Mouse (Mus musculus) layer of hippocampus, adult 2 months (tissue): ENCODE data around the gene Dppa2. TPM values are rescaled to one million over a fixed set of nuclear protein-coding genes. Genes with fewer than 3 reads are reported as not detected.
A peak's percentile ranks its signal among the peaks of the same experiment; 100 is the strongest.

Experiments
- DNase-seq, 2 experiments: peaks; one replicate each; pipeline ENCODE4 v3.0.0; 2022; ENCODE audit warnings: low spot score in 2 of 2
- H3K27ac ChIP-seq: fragments of 200-600 bp; 2 replicates; pipeline ENCODE4 v1.8.1; 2022
- H3K4me3 ChIP-seq: fragments of 200-600 bp; 2 replicates; pipeline ENCODE4 v1.8.1; 2022; ENCODE audit warnings: mild to moderate bottlenecking
- CTCF ChIP-seq: fragments of 200-600 bp; conservative IDR thresholded peaks from 2 replicates; pipeline ENCODE4 v1.8.1; 2022; ENCODE audit warnings: antibody characterized with exemption, mild to moderate bottlenecking, moderate library complexity
- total RNA-seq, 2 experiments: library from RNA; stranded (reverse); gene quantifications; 2 replicates each; pipeline ENCODE4 v1.2.3; 2021

Dppa2 gene
- total RNA-seq, 2 experiments from 2014 or later, result not detected

DNA sequence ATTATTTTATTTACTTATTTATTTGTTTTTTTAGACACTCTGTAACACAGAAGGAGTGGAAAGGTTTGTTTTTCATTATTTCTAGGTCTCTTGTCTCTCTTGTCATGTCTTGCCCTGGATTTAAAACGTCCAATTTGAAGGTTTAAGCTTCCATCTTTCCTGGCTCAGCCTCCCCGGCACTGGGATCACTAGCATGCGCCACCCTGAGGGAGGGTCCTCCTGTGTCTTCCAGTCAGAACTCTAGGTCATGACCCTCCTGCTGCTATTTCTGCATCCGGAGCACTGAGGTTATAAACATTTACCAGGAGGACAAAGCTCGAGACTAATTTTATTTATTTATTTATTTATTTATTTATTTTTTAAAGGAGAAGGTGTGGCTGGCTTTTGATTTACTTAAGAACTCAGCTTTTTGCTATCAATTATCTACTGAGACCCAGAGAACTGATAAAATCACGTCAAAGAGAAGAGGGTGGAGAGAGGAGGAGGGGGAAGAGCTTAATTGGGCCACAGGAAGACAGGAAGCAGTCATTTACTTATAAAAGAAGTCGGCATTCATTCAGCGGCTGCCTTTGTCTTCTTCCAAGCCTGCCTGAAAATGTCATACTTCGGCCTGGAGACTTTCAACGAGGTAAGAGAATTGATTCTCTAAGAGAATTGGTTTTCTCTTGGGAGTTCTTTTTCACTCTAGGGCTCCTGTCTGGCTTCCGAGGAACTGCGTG, 6.4 kb downstream of the Dppa2 start:
- Histone ChIP-seq H3K27ac (no peak overlapping the region), H3K4me3 (no peak overlapping the region)
- TF ChIP-seq CTCF, result no peak
- DNase-seq, result no peak

DNA sequence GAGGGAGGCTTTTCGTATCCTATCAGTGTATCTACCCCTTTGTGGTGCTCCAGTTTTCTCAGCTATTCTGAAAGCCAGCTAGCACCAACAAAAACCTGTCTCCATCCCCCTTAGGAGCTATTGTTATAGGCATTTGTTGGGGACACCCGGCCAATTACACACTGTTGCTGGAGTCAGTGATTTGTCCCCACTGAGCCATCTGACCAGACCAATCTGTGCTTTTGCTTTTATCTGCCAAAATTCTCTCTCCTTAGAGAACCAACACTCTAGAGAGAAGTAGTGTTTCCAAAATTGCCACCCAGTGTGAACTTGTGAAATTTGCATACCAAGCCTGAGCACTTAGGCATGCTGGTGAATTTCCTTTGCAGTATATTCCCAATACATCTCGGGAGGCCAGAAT, 11.6 kb downstream of the Dppa2 start:
- TF ChIP-seq CTCF, result no peak
- DNase-seq, result no peak

DNA sequence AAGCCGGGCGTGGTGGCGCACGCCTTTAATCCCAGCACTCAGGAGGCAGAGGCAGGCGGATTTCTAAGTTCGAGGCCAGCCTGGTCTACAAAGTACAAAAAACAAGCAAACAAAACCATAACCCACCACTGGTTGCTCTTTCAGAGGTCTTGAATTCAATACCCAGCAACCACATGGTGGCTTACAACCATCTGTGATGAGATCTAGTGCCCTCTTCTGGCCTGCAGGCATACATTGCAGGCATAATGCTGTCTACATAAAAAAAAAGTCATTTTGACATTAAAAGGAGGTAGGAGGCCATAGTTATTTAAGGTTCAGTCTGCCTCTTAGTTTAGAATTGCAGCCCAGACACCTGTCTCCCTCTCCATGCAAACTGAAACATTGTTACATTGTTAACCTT, 17.1 kb downstream of the Dppa2 start:
- DNase-seq, result no peak
- H3K27ac ChIP-seq, result no peak overlapping the region
- H3K4me3 ChIP-seq, result no peak overlapping the region
- TF ChIP-seq CTCF, result peak; percentile 36

More for the DNA sequence above, 11.6 kb downstream of the Dppa2 start:
- H3K27ac ChIP-seq, result no peak overlapping the region
- H3K4me3 ChIP-seq, result no peak overlapping the region

DNA sequence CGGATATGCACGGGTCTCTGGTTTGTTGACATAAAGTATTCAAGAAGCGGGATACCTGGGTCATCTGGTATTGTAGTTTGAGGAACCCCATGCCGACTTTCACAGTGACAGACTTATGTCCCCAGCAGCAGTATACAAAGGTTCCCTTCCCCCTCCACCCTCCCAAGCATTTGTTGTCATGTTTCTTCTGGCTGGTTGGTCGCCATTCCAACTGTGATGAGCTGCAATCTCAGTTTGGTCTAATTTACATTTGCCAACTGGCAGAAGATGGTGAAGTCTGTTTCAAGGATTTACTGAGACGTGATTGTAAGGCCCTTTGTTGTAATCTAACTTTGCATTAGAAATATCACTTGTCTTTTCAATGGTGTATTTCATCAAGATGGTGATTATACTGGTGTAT, 19.4 kb downstream of the Dppa2 start:
- no peak for DNase-seq
- no peak for TF ChIP-seq CTCF
- Histone ChIP-seq H3K27ac (no peak overlapping the region), H3K4me3 (no peak overlapping the region)

DNA sequence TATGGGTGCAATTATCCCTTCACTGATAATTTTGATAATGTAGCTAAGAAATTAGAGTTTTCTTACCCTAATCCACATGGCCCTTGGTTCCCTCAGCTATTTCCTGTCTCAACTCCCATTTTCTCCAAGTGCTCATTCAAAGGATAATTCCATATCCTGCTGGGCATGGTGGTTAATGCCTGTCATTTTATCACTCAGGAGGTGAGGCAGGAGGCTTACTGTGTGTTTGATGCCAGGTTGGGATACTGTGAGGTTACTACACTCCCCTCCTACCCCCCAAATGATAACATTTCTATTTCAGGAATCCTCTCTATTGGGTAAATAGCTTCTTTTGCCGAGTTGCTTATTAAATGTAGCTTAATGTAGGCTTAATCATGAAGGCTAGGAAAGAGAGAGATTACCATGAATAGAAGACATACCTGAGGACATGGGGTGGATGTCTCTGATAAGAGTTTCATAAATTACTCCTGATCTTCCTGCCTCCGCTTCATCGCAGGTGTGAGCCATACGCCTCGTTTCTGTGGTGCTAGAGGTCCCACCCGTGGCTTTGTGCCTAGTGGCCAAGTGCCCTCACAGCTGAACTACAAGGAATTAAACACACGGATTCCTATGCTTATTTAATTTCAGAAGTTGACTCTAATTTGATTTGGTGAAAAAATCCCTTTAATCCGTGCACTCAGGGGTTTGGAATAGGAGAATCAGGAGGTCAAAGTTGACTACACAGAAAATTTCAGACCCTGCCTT, 20.1 kb downstream of the Dppa2 start:
- no peak for DNase-seq
- no peak overlapping the region for H3K4me3 ChIP-seq
- TF ChIP-seq CTCF, result no peak

DNA sequence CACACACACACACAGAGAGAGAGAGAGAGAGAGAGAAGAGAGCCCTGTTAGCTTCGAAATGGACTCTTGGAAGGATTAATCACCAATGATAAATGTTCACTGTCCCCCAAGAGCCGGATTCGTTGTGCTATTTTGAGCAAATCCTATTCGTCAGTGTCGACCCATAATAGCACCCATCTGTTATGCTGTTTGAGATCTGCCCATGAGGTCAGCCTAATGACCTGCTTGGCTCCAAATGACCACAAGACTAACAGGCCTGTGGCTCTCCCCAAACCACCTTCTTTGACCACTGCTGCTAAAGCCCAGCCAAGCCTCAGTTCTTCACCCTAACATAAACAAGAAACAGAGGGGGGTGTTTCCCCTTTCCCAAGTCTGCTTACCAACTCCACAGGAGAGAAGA, 23.2 kb downstream of the Dppa2 start:
- DNase-seq, result no peak

More for the DNA sequence above, 20.1 kb downstream of the Dppa2 start:
- H3K27ac ChIP-seq, result no peak overlapping the region

DNA sequence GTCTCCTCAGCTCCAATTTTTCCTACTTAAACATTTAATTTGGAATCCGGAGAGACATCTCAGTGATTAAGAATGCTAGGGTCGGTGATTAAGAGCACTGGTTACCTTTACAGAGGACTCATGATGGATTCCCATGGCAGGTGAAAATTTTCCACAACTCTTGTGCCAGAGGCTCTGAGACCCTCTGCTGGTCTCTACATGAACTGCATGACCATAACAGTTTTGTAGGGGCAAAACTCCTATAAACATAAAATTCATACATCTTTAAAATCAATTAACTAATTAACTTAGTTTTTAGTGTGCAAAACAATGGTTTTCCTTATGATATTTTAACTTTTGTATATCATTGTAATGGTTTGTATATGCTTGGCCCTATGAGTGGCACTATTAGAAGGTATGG, 24.7 kb downstream of the Dppa2 start:
- Histone ChIP-seq H3K4me3 (no peak overlapping the region), H3K27ac (no peak overlapping the region)
- no peak for DNase-seq
- peak; percentile 55 for TF ChIP-seq CTCF

More for the DNA sequence above, 23.2 kb downstream of the Dppa2 start:
- H3K27ac ChIP-seq, result no peak overlapping the region
- TF ChIP-seq CTCF, result no peak
- no peak overlapping the region for H3K4me3 ChIP-seq

DNA sequence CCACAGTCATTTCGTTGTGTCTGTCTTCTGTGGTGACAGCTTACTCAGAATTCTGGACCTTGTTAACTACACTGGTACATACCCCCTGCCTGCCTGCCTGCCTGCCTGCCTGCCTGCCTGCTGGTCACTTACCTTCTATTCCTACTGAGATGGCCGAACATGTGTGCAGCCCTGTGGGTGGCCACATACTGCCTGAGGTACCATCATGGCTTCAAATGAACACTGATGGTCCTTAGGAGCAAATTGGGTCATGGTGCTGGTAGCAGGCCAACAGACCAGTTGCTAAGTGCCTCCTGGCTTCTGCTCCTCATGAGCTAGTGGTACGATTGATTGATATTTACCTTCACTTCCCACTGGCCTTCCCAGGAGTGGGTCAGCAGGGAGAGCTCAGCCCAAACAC, 28.1 kb downstream of the Dppa2 start:
- Histone ChIP-seq H3K4me3 (no peak overlapping the region), H3K27ac (no peak overlapping the region)
- DNase-seq, result no peak
- no peak for TF ChIP-seq CTCF

DNA sequence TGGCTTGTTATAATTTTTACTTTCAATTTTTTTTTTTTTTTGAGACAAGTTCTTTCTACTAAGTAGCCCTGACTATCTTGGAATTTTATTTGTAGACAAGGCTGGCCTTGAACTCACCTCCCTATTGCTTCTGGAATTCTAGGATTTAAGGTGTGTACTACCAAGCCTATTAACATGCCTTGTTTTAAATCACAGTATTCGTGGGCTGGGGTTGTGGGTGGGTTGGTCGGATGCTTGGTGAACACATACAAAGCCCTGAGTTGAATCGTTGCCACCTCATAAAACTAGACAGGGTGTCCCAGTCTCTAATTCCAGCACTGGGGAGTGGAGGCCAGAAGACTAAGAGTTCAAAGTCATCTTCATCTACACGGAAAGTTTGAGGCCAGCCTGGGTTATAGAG, 31.6 kb downstream of the Dppa2 start:
- TF ChIP-seq CTCF, result no peak
- no peak for DNase-seq
- Histone ChIP-seq H3K27ac (no peak overlapping the region), H3K4me3 (no peak overlapping the region)

DNA sequence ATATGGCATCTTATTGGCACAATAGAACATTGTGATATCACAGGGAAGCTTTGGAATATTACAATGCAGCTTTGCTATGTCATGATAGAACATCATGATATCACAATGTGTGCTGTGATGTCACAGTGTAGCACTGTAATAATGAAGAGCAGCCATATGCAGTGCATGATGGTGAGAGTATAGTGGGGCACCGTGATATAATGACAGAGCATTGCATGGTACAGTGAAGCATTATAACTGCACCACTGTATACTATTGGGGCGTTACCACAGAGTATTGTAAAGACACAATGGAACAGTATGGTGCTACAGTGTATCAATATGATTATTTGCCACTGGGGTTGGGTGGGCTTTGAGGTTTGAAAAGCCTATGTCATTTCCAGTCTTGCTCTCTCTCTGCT, 40.5 kb downstream of the Dppa2 start:
- DNase-seq, result no peak
- TF ChIP-seq CTCF, result no peak
- no peak overlapping the region for H3K4me3 ChIP-seq
- no peak overlapping the region for H3K27ac ChIP-seq

DNA sequence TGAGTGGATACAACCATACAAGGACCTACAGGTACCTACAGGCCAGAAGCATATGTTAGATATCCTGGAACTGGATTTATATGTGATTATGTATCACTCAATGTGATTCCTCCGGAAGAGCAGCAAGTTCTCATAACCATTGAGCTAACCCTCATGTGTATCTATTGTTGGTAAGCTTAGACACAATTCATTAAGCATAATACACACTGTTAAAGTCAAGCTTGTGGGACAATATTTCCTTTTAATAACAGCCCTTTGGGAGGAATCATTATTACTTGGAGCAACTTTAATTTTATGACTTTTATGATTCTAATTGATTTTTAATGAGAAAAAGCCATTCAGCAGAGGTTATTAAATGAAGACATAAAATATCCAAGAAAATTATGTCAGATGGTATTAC, 43.5 kb downstream of the Dppa2 start:
- no peak overlapping the region for H3K27ac ChIP-seq
- H3K4me3 ChIP-seq, result no peak overlapping the region
- no peak for DNase-seq
- no peak for TF ChIP-seq CTCF

DNA sequence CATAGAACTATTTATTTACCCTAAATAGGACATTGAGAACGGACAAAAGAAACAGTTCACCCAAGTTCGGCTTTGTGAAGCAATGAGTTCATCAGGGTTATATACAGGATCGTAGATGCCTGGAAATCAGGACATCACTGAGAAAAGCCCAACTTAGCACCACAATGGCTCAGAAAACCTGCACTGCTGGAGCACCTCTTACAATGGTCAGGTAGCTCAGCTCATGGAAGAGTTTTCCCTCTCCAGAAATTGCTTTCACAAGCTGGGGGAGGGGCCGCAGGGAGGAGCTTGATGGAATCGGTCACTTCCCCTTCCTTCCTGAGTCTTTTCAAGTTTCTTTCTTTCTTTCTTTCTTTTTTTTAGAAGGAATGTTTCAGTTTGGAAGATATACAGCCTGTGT, 52.0 kb downstream of the Dppa2 start:
- no peak for TF ChIP-seq CTCF
- no peak for DNase-seq
- Histone ChIP-seq H3K27ac (no peak overlapping the region), H3K4me3 (no peak overlapping the region)

DNA sequence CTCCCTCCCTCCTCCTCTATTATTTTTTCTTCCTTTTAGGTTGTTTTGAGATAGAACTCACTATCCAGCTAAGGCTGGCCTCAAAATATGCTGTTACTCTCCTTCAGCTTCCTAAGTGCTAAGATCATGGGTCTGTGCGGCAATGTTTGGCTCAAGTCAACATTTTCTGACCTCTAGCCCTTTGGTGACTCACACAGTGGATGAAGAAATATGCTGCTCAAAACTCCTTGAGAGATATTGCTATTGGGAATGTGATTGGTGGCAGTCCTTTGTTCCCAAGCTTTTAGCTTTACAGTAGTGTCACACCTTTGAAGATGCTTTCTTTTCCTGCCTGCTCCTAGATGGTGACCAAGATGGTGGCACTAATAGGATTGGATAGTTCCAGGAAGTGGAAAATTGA, 52.7 kb downstream of the Dppa2 start:
- TF ChIP-seq CTCF, result no peak
- H3K27ac ChIP-seq, result no peak overlapping the region
- no peak overlapping the region for H3K4me3 ChIP-seq
- DNase-seq, result no peak

DNA sequence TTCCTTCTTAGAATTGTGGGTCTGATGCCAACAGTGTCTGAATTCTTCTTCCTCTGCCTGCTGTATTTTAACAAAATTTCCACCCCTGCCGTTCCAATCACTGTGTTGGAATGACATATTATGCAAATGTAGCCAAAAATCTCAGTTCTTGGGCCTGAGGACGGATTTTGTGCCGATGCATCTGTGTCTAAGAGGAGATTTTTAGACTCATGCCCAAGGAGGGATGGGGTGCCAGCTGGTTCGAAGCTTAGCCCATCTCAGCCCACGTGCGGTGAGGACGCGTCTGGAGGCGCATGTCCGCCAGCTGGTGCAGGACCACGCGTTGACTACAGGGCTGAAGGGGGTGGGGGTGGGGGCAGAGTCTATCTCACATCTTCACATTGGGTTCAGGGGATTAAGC, 57.2 kb downstream of the Dppa2 start:
- DNase-seq, result peak; percentile 35 to 71
- H3K27ac ChIP-seq, result peak overlapping the region; percentile 25; the same call in 1 of the 2 replicates
- no peak for TF ChIP-seq CTCF
- H3K4me3 ChIP-seq, result no peak overlapping the region
